Mouse (Mus musculus) right cerebral cortex, postnatal 14 days (tissue): ENCODE measurements at regions not wholly inside any gene's neighbourhood (a gene's known extent, or its start where the extent isn't known, plus 50 kb on each side); places are given as distances from the start of the nearest gene placed in this dataset.

Experiments used
- DNase-seq: peaks from one replicate; pipeline ENCODE4 v3.0.0; 2022

DNA sequence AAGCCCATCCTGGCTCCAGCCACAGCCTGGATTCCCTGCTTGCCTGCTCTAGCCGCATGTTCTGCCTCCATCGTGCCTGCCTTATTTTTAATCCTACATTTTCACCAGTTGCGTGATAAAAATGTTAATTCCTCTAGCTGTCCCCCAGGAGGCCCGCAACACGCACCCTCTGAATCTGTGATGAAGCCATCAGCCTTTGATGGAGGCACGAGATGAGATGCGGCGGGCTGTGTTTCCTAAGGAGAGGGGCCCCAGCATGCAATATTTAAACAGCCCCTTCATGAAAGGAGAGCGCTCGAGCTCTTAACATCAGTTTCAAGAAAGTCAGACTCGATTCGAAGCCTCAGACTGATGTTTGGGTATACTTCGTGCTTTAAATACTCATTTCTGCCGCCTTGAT, 76.3 kb downstream of the Nptx2 start:
- DNase-seq = no peak

GRCm38 (mm10) chr5:144623358-144623757, 77.7 kb downstream of the Nptx2 start:
- peak; percentile 32 for DNase-seq

- DNase-seq = no peak
Observed at GRCm38 (mm10) chr5:144632295-144632694, 86.6 kb downstream of the Nptx2 start.

GRCm38 (mm10) chr5:144638631-144639030, 92.9 kb downstream of the Nptx2 start:
- peak; percentile 30 for DNase-seq

DNA sequence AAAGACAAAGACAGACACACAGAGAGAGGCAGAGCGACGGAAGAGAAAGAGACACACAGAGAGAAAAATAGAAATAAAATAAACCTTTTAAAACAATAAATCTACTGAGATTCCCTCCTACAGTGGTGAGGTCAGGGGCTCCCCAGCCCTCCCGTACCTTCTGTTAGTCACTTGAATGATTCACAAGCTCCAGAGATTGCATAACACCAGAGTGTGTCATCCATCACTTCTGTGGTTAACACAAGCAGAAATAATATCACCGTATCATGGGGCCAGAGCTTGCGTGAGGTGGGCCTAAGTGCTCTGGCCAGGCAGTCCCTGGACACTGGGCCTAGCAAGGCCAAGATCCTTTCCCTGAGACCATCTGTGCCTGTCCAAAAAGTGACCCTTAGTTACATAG, 93.9 kb downstream of the Nptx2 start:
- DNase-seq = no peak

- no peak for DNase-seq
Observed at GRCm38 (mm10) chr5:144642766-144643165, 97.1 kb downstream of the Nptx2 start.

GRCm38 (mm10) chr5:144643438-144643837, 97.7 kb downstream of the Nptx2 start:
- no peak for DNase-seq

DNA sequence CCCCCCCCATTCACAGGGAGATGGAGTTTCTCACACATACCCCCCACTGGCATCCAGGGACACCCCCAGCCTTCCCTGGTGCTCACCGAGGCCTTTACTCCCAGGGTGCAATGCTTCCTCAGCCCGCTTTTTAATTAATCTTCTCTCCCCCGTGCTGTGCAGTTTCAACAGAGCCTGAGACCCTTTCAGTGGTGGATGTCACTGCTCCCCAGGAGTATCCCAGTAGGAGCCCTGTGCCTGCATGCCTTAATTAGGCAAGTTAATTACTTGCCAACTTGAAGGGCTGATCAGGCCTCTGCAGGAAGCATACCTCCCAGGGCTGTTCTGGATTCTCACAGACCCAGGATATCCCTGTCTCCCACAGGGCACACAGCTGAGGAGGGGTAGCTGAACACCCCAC, 99.7 kb downstream of the Nptx2 start:
- no peak for DNase-seq

DNA sequence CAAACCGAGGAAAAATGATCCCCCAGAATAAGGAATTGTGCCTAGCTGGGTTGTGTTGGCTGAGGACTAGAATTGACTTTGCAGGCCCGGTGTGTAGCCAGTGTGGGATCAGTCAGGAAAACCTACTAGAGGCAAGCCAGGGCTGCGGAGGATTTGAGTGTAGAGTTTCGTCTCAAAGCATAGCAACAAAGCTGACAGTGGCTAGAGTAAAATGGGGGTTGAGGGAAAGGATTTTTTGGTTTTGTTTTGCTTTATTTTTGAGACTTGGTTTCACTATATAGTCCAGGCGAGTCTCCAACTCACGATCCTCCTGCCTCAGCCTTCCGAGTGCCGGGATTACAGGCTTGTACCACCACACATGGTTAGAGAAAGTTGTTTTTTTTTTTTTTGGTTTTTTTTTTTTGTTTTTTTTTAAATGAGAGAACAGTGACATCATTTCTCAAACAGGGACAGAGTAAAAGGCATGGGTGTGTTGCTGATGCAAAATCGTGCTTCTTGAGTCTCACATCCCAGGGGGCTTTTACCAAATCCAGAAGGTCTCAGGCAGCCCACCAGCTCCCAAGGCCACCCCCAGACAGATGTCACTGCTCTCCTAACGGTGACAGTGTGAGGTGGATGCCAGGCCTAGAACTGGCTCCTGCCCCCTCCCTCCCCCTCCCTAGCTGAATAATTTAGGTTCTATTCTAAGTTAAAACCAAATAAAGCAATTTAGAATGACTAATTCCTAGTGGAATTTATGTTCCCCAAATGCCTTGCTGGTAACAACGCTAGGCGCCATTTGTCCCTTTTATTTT, 101.8 kb downstream of the Nptx2 start:
- no peak for DNase-seq

DNA sequence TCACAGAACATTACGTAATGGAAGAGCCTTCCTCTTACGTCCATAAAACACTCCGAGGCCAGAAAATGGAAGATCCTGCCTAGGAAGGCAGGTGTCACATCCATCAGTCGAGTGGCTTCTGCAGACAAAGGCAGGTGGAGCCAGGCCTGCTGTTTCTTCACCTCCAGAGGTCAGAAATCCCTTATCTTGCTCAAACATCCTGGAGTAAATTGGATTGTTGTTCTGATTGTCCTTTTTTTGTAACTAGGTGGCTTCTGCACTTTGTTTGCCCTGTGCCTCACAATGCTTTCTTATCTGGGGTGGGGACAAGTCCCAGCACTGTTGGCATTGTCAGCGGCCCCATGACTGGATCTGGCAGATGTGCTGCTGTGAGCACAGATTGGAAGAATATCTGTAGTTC, 106.5 kb downstream of the Nptx2 start:
- DNase-seq = no peak

- DNase-seq = no peak
Observed at GRCm38 (mm10) chr5:144662031-144662430, 99.6 kb downstream of the Tmem130 start.

DNA sequence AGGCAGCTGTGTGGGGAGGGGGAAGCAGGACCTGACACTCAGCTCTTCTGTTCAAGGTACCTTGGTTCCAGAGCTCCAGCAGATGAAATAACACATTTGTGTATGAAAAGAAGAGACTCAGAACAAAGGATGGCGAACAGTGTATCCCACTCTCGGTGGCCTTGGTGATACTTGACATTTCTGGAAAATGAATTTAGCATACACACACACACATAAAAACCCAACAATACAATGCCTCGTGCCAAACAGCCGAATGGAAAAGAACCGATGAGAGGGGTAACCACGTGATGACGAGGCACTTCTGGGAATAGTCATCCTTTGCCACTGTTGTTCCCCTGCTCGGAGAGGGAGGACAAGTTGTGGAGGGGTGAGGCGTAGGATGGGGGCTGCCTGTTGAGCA, 97.6 kb downstream of the Tmem130 start:
- no peak for DNase-seq

DNA sequence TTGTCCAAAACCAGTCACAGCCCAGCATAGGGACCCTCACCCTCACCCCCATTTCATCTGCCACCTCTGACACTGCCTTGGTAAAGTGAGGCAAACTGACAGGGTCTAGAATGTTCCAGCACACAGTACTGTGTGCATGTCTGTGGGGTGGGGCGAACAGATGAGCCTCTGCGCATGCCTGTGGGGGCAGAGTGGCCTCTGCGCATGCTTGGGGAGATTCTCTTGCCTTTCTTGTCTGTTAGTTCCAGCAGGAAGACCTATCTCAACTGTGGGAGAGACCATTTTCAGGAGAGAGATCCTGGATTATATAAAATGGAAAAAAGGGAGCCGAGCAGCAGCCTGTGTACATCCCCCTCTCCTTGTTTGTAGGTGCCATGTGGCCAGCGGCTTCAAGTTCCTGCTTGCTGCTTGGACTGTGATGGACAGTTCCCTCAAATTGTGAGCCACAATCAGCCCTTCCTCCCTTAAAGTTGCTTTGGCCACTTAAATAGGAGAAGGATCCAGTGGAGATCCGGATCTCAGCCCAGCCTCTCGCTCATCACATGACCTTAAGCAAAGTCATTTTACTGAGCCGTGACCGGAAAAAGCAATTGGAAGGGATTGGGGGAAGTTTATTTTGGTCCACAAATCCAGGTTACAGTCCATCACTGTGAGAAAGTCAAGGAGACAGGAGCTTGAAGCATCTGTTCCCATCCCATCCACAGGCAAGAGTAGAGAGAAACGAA, 96.9 kb downstream of the Tmem130 start:
- DNase-seq = no peak

- DNase-seq = no peak
Observed at GRCm38 (mm10) chr5:144668060-144668459, 93.6 kb downstream of the Tmem130 start.

DNA sequence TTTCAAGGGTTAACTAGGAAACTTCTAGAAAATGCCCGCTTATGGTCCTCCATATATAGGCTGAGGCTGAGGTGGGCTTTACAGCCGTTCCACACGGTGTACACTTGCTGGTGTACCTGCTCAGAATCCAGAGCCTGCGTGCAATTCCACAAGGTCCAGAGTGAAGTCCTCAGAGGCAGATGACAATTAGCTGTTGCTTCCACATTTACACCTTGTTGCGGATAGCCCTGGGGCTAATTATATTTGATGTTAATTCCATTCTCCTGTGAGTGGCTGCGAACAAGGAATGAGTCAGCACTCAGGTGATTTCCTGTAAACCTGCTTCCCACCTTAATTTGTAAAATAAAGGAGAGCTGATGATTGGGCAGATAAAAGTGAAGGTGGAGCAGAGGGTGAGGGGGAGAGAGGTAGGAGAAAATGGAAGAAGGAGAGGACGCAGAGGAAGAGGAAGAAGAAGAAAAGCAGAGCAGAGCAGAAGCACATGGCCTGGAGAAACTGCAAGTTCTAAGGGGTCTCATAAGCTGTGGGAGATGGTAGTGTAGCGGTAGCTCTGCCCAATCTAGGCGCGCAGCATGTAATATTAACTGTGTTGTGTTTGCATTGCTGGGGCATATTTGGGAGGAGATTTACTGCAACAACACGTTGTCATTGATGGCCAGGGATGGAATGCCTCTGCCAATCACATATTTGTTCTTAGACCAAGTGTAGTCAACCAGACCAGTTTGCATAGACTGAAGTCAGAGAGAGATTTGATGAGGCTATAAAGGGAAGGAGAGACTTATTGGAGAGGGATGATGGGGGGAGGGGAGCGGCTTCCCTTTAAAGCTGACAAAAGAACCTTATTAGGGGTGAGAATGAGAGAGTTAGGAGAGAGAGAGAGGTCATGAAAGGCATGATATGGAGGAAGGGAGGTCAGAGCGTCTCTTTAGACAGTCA, 82.5 kb downstream of the Tmem130 start:
- DNase-seq = no peak

- no peak for DNase-seq
Observed at GRCm38 (mm10) chr5:144684184-144684583, 77.4 kb downstream of the Tmem130 start.
